Mouse (Mus musculus) layer of hippocampus, adult 8-10 months (tissue): ENCODE measurements at regions not wholly inside any gene's neighbourhood (a gene's known extent, or its start where the extent isn't known, plus 50 kb on each side); places are given as distances from the start of the nearest gene placed in this dataset.

Experiments used
- DNase-seq, 2 experiments: peaks; one replicate each; pipeline ENCODE4 v3.0.0; 2022; ENCODE audit warnings: low spot score in 2 of 2

- DNase-seq, result no peak
Measured at GRCm38 (mm10) chr4:89505368-89505819, 173.8 kb upstream of the Dmrta1 start.

GRCm38 (mm10) chr4:89500232-89500631 is 179.0 kb upstream of the Dmrta1 start:
- no peak for DNase-seq

GRCm38 (mm10) chr4:89490947-89491346 is 180.1 kb upstream of the Cdkn2b start:
- DNase-seq, result no peak

- DNase-seq, result no peak
Measured at GRCm38 (mm10) chr4:89487416-89488165, 176.8 kb upstream of the Cdkn2b start.

GRCm38 (mm10) chr4:89486963-89487362 is 176.1 kb upstream of the Cdkn2b start:
- DNase-seq, result no peak

- DNase-seq, result no peak
Measured at GRCm38 (mm10) chr4:89485981-89486531, 175.2 kb upstream of the Cdkn2b start.

- no peak for DNase-seq
Measured at GRCm38 (mm10) chr4:89478646-89479237, 167.9 kb upstream of the Cdkn2b start.

- DNase-seq, result no peak
Measured at GRCm38 (mm10) chr4:89475848-89476247, 165.0 kb upstream of the Cdkn2b start.

- no peak for DNase-seq
Measured at GRCm38 (mm10) chr4:89474836-89475541, 164.2 kb upstream of the Cdkn2b start.

- DNase-seq, result no peak
Measured at GRCm38 (mm10) chr4:89471426-89471825, 160.6 kb upstream of the Cdkn2b start.

- DNase-seq, result no peak
Measured at GRCm38 (mm10) chr4:89470756-89471155, 159.9 kb upstream of the Cdkn2b start.

- peak in 1 of 2 experiments; percentile 9 for DNase-seq
Measured at GRCm38 (mm10) chr4:89469883-89470282, 159.0 kb upstream of the Cdkn2b start.

GRCm38 (mm10) chr4:89469406-89469805 is 158.6 kb upstream of the Cdkn2b start:
- DNase-seq, result no peak

GRCm38 (mm10) chr4:89466766-89467165 is 155.9 kb upstream of the Cdkn2b start:
- DNase-seq, result no peak

GRCm38 (mm10) chr4:89463121-89463520 is 152.3 kb upstream of the Cdkn2b start:
- DNase-seq, result no peak

- no peak for DNase-seq
Measured at GRCm38 (mm10) chr4:89460170-89460762, 149.4 kb upstream of the Cdkn2b start.

- no peak for DNase-seq
Measured at GRCm38 (mm10) chr4:89459346-89459666, 148.5 kb upstream of the Cdkn2b start.

- DNase-seq, result no peak
Measured at GRCm38 (mm10) chr4:89458628-89459345, 147.9 kb upstream of the Cdkn2b start.

GRCm38 (mm10) chr4:89457861-89458260 is 147.0 kb upstream of the Cdkn2b start:
- no peak for DNase-seq

GRCm38 (mm10) chr4:89454926-89455325 is 144.1 kb upstream of the Cdkn2b start:
- no peak for DNase-seq

- DNase-seq, result no peak
Measured at GRCm38 (mm10) chr4:89453051-89453450, 142.2 kb upstream of the Cdkn2b start.
